Mouse (Mus musculus) lung, embryonic 16.5 days (tissue): Measurements from ENCODE around the gene Kif7. TPM values are rescaled to one million over a fixed set of nuclear protein-coding genes. Genes with fewer than 3 reads are reported as not detected.

Source experiments
- ATAC-seq: fragments of 200-750 bp; cut with Nextera tagmentation; 2 replicates; pipeline ENCODE4 v1.8.0; 2017; ENCODE audit warnings: low read depth, mild to moderate bottlenecking, moderate library complexity
- H3K27ac ChIP-seq: fragments of 300-500 bp; sonication (generic); 2 replicates; pipeline ENCODE4 v1.5.1; 2014; ENCODE audit warnings: mild to moderate bottlenecking, control low read depth, low read length
- H3K27me3 ChIP-seq: fragments of 300-500 bp; sonication (generic); 2 replicates; pipeline ENCODE4 v1.6.1; 2014; ENCODE audit warnings: low read depth, low read length, mixed read lengths; ENCODE audit not compliant: control insufficient read depth, insufficient read depth
- H3K36me3 ChIP-seq: fragments of 300-500 bp; sonication (generic); 2 replicates; pipeline ENCODE4 v1.6.1; 2014; ENCODE audit warnings: low read length; ENCODE audit not compliant: control insufficient read depth, insufficient read depth
- H3K4me1 ChIP-seq: fragments of 300-500 bp; sonication (generic); replicated peaks from 2 replicates; pipeline ENCODE4 v1.6.1; 2014; ENCODE audit warnings: low read length, mixed read lengths; ENCODE audit not compliant: control insufficient read depth, insufficient read depth
- H3K4me2 ChIP-seq: fragments of 300-500 bp; sonication (generic); 2 replicates; pipeline ENCODE4 v1.6.1; 2014; ENCODE audit warnings: low read depth, low read length, control low read depth
- H3K4me3 ChIP-seq: fragments of 300-500 bp; sonication (generic); 2 replicates; pipeline ENCODE4 v1.5.1; 2014; ENCODE audit warnings: mild to moderate bottlenecking, low read length, control low read depth
- H3K9ac ChIP-seq: fragments of 300-500 bp; sonication (generic); 2 replicates; pipeline ENCODE4 v1.6.1; 2014; ENCODE audit warnings: low read length, control low read depth
- H3K9me3 ChIP-seq: fragments of 300-500 bp; sonication (generic); 2 replicates; pipeline ENCODE4 v1.6.1; 2016; ENCODE audit warnings: low read length; ENCODE audit not compliant: control insufficient read depth
- WGBS: fragments of 180-500 bp; shearing (Covaris S2); extraction: QIAGEN DNeasy Blood & Tissue Kit; methylation state at CpG from one replicate; pipeline ENCODE4 v1.1.7; 2014; 5-methylcytosine and 5-hydroxymethylcytosine counted together
- polyA plus RNA-seq: library from polyadenylated mRNA; unstranded; fragments of >200 nt; fragmentation: Nextera tagmentation; extraction: Ambion mirVana; gene quantifications from 2 replicates; pipeline ENCODE4 v1.2.1, GENCODE M21; 2015

The Kif7 gene
- polyA plus RNA-seq, 1 experiment from 2014 or later, result 3.7 TPM

DNA sequence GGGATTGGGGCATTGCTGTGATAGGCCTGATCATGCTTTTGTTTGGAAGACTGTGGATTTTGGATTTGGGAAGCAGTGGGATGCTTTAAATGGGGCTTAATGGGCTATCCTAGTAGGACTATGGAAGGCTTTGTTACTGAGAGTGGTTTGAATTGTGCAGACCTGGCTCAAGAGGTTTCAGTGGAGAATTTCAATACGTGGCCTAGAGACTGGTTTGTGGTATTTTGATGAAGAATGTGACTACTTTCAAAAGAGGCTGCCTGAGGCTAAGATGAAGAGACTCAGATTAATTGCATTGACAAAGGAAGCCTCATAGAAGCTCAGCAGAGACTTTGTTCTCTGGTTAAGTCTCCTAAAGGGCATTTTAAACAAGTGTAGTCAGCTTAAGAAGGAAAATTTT lies 60.9 kb downstream of the Kif7 start:
- Histone ChIP-seq H3K9ac (no peak overlapping the region), H3K27ac (no peak overlapping the region), H3K36me3 (no peaks in the 10 kb centered on the region), H3K4me3 (no peak overlapping the region), H3K4me2 (no peak overlapping the region), H3K4me1 (no peaks in the 10 kb centered on the region), H3K9me3 (no peaks in the 10 kb centered on the region), H3K27me3 (no peaks in the 10 kb centered on the region)
- WGBS, result 36% methylated on average over 1 of the region's 1 CpGs
- no peak for ATAC-seq

DNA sequence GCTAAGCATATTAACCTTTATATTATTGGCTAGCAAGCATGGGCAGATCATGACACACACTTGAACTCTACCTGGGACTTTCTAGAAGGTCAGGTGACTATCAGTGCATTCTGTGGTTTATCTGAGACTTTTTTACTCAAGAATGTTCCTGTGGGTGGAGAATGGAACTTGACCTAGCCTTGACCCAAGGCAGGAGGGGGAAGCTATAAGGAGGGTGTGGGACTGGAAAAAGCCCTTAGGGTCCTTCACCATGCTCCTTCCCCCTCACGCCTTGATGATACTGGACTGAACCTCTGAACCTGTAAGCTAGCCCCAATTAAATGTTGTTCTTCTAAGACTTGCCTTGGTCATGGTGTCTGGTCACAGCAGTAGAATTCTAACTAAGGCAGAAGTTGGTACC lies 61.3 kb downstream of the Kif7 start:
- ATAC-seq, result no peak
- WGBS, result 69% methylated on average over 1 of the region's 1 CpGs
- no peaks in the 10 kb centered on the region for H3K9me3 ChIP-seq
- H3K27ac ChIP-seq, result no peak overlapping the region
- H3K36me3 ChIP-seq, result no peaks in the 10 kb centered on the region
- H3K4me2 ChIP-seq, result no peak overlapping the region
- H3K4me1 ChIP-seq, result no peaks in the 10 kb centered on the region
- no peak overlapping the region for H3K4me3 ChIP-seq
- H3K9ac ChIP-seq, result no peak overlapping the region
- no peaks in the 10 kb centered on the region for H3K27me3 ChIP-seq

DNA sequence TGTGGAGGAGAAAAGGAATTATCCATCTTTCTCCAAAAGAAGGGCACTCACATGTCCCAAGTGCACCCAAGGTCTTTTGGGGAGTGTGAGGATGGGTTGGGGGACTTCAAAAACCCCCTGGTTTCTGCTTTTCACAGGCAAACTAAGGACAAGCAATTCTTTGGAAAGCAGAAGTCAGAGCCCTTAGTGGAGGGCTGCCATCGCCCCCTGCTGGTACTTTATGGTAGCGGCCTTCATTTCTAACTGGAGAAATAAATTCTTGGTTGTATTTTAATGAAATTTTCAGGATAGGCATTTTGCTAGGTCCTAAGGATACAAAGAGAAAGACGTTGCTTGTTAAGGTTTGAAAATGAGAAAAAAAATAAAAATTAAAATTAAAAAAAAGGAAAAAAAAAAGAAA lies 66.5 kb downstream of the Kif7 start:
- Histone ChIP-seq H3K4me2 (no peak overlapping the region), H3K27ac (no peak overlapping the region), H3K27me3 (no peaks in the 10 kb centered on the region), H3K36me3 (no peaks in the 10 kb centered on the region), H3K9ac (no peak overlapping the region), H3K9me3 (no peaks in the 10 kb centered on the region), H3K4me1 (no peaks in the 10 kb centered on the region), H3K4me3 (no peak overlapping the region)
- ATAC-seq, result no peak
- WGBS, result 6% methylated on average over 3 of the region's 3 CpGs

Other genes with a start within 250 kb of the Kif7 start
- gene Polg, start 249.4 kb downstream of the Kif7 start, polyA plus RNA-seq, result 41.7 and 46.2 TPM in 2 replicates
- 0.06 and 0.13 TPM in 2 replicates for gene Rhcg, start 98.1 kb downstream of the Kif7 start, polyA plus RNA-seq
- gene Ticrr, start 55.5 kb downstream of the Kif7 start, polyA plus RNA-seq, result 7.8 and 9.3 TPM in 2 replicates
- gene Plin1, start 17.2 kb upstream of the Kif7 start, polyA plus RNA-seq, result 0.21 TPM in 1 of 2 replicates, not detected in the other
- 10.0 and 14.5 TPM in 2 replicates for gene Pex11a, start 27.4 kb upstream of the Kif7 start, polyA plus RNA-seq
- 0.88 and 1.7 TPM in 2 replicates for gene Wdr93, start 27.4 kb upstream of the Kif7 start, polyA plus RNA-seq
- 0.21 TPM in 1 of 2 replicates, not detected in the other for gene Mesp1, start 78.1 kb upstream of the Kif7 start, polyA plus RNA-seq
- gene Mesp2, start 95.0 kb upstream of the Kif7 start, polyA plus RNA-seq, result 0.45 and 0.87 TPM in 2 replicates
- gene Anpep, start 145.3 kb upstream of the Kif7 start, polyA plus RNA-seq, result 7.4 and 9.7 TPM in 2 replicates
- 22.3 and 25.8 TPM in 2 replicates for gene Ap3s2, start 204.9 kb upstream of the Kif7 start, polyA plus RNA-seq
- 27.7 and 28.4 TPM in 2 replicates for gene Arpin, start 219.6 kb upstream of the Kif7 start, polyA plus RNA-seq